Mouse (Mus musculus): ENCODE results near the gene Gpx6. TPM values are rescaled to one million over a fixed set of nuclear protein-coding genes. Genes with fewer than 3 reads are reported as not detected.

The Gpx6 gene
- not detected in 2 replicates for polyA plus RNA-seq (2015; fragmentation: Nextera tagmentation; extraction: Ambion mirVana)

DNA sequence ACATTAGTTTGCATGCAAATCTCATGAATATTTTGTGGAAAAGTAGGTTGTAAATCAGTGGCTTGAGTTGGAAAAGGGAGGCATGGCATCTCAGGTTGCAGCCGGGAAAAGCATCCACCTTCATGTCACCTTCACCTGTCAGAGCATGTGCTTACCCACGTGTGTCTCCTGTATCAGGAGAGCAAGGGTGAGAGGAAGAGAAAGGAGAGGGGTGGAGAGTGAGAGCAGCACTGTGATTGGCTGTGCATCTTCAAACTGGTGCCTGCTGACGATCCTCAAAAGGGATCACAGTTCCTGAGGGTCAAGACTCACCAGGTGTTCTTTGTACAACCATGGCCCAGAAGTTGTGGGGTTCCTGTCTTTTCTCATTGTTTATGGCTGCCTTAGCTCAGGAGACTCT lies at the start of gene Gpx6:
Gene Gpx6, plus strand, starts transcription at position 200 of the 400 bp plus-strand sequence.

DNA sequence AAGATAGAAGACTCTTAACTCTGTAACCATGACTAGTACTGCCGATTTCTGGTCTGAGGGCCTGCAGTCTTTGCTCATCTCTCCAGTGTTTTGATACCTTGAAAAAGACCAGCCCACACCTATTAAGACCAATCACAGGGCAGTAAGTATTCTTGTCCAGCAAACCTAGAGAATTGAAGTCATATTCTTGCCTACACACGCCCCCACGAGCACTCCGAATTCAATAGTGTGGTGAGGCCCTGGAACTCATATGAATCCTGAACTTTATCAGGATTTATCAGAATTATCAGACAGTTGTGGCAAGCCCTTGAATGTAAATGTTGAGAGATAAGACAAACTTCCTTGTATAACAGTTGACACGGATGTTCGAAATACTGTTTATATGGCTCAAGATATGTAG lies 19.3 kb upstream of the Gpx6 start, which contains the start of gene Gpx5:
Gene Gpx5, minus strand, starts transcription at position 101 of the 400 bp plus-strand sequence.

DNA sequence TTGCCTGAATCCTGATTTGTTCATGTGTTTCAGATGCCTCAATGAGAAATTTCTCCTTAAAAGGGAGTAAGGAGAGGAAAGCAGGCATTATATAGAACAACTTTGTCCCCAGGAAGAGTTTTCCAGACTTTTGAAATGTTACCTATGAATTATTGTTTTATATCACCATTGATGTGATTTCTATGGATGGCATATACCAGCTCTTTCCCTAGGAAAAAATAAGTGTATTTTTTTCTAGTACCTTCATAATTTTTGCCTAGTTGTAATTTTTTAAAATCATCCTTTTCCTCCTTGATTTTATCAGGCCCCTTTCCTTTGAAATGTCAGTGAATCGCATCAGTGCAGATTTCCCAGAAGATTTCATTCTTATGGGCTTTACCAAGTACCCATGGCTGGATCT lies 34.7 kb downstream of the Gpx6 start, which contains the start of gene Olfr1367:
Gene Olfr1367, plus strand, starts transcription at position 301 of the 400 bp plus-strand sequence.

DNA sequence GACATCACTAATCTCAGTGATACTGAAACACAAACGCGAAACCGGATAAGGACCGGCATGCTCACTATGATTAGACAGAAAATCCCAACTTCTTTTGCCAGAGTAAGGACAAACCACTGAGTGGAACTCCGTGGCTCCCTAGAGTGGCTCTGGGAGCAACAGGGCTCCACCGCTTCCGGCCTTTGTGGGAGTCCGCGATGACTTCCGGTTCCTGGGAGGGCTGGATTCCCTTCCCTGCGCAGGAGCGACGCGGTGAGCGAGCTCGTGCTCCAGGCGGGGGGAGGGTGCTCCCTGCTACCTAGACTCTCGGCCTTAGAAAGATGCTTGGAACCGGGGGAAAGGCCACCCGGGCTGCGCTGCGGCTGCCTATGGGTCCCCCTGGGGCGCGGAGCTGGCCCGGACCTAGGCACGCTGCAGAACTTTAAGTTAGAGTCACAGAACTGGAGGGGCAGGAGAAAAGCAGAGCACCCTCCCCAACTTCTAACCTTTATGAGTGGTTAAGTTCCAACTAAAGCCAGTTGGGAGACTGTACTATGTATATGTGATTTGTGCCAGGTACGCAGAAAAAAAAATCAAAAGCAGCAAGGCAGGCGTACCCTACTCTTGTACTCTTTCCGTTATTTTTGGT lies 50.8 kb downstream of the Gpx6 start, which contains the start of gene Zscan12:
Gene Zscan12, plus strand, starts transcription at position 200 of the 628 bp plus-strand sequence.

Other genes starting within 250 kb of the Gpx6 start
- not detected in 2 replicates for gene Olfr1370, start 237.2 kb upstream of the Gpx6 start, polyA plus RNA-seq (2015; fragmentation: Nextera tagmentation; extraction: Ambion mirVana)
- not detected in 2 replicates for gene Olfr1369-ps1, start 200.6 kb upstream of the Gpx6 start, polyA plus RNA-seq (2015; fragmentation: Nextera tagmentation; extraction: Ambion mirVana)
- gene Olfr263, start 182.5 kb upstream of the Gpx6 start, polyA plus RNA-seq (2015; fragmentation: Nextera tagmentation; extraction: Ambion mirVana), result not detected in 2 replicates
- gene Olfr1368, start 166.3 kb upstream of the Gpx6 start, polyA plus RNA-seq (2015; fragmentation: Nextera tagmentation; extraction: Ambion mirVana), result not detected in 2 replicates
- 65.5 and 66.4 TPM in 2 replicates for gene Trim27, start 132.7 kb upstream of the Gpx6 start, polyA plus RNA-seq (2015; fragmentation: Nextera tagmentation; extraction: Ambion mirVana)
- gene Gpx5, start 19.4 kb upstream of the Gpx6 start, polyA plus RNA-seq (2015; fragmentation: Nextera tagmentation; extraction: Ambion mirVana), result not detected in 2 replicates
- gene Olfr1367, start 34.8 kb downstream of the Gpx6 start, polyA plus RNA-seq (2015; fragmentation: Nextera tagmentation; extraction: Ambion mirVana), result not detected in 2 replicates
- 4.6 and 4.9 TPM in 2 replicates for gene Zscan12, start 50.7 kb downstream of the Gpx6 start, polyA plus RNA-seq (2015; fragmentation: Nextera tagmentation; extraction: Ambion mirVana)
- 33.7 and 34.0 TPM in 2 replicates for gene Zkscan3, start 90.6 kb downstream of the Gpx6 start, polyA plus RNA-seq (2015; fragmentation: Nextera tagmentation; extraction: Ambion mirVana)
- gene Pgbd1, start 128.9 kb downstream of the Gpx6 start, polyA plus RNA-seq (2015; fragmentation: Nextera tagmentation; extraction: Ambion mirVana), result 0.63 and 0.66 TPM in 2 replicates
- gene Zscan26, start 141.6 kb downstream of the Gpx6 start, polyA plus RNA-seq (2015; fragmentation: Nextera tagmentation; extraction: Ambion mirVana), result 19.5 and 20.3 TPM in 2 replicates
- 2.1 TPM in 2 replicates for gene Nkapl, start 156.4 kb downstream of the Gpx6 start, polyA plus RNA-seq (2015; fragmentation: Nextera tagmentation; extraction: Ambion mirVana)
- 1.2 and 2.0 TPM in 2 replicates for gene Zkscan4, start 166.8 kb downstream of the Gpx6 start, polyA plus RNA-seq (2015; fragmentation: Nextera tagmentation; extraction: Ambion mirVana)
- not detected in 2 replicates for gene Gm10065, start 167.3 kb downstream of the Gpx6 start, polyA plus RNA-seq (2015; fragmentation: Nextera tagmentation; extraction: Ambion mirVana)
- gene AK157302, start 183.1 kb downstream of the Gpx6 start, polyA plus RNA-seq (2015; fragmentation: Nextera tagmentation; extraction: Ambion mirVana), result 0.33 and 0.37 TPM in 2 replicates
- gene Gm11273, start 189.3 kb downstream of the Gpx6 start, polyA plus RNA-seq (2015; fragmentation: Nextera tagmentation; extraction: Ambion mirVana), result 9.9 and 11.1 TPM in 2 replicates
- gene Zkscan8, start 219.0 kb downstream of the Gpx6 start, polyA plus RNA-seq (2015; fragmentation: Nextera tagmentation; extraction: Ambion mirVana), result 2.0 and 2.8 TPM in 2 replicates
- gene Olfr1366, start 230.7 kb downstream of the Gpx6 start, polyA plus RNA-seq (2015; fragmentation: Nextera tagmentation; extraction: Ambion mirVana), result 0.13 TPM in 1 of 2 replicates, not detected in the other
- not detected in 2 replicates for gene Olfr1535, start 247.8 kb downstream of the Gpx6 start, polyA plus RNA-seq (2015; fragmentation: Nextera tagmentation; extraction: Ambion mirVana)